Mouse (Mus musculus) liver, embryonic 12.5 days (tissue): Measurements from ENCODE around the gene Socs1. TPM values are rescaled to one million over a fixed set of nuclear protein-coding genes. Genes with fewer than 3 reads are reported as not detected.
A peak's percentile ranks its signal among the peaks of the same experiment; 100 is the strongest.

ENCODE experiments used
- ATAC-seq: fragments of 200-750 bp; cut with Nextera tagmentation; 2 replicates; pipeline ENCODE4 v1.8.0; 2017; ENCODE audit warnings: moderate number of reproducible peaks, mild to moderate bottlenecking, moderate library complexity
- H3K27ac ChIP-seq: fragments of 300-500 bp; sonication (generic); 2 replicates; pipeline ENCODE4 v1.5.1; 2016; ENCODE audit warnings: mild to moderate bottlenecking
- H3K27me3 ChIP-seq: fragments of 300-500 bp; sonication (generic); replicated peaks from 2 replicates; pipeline ENCODE4 v1.6.1; 2016; ENCODE audit warnings: mild to moderate bottlenecking, moderate library complexity
- H3K36me3 ChIP-seq: fragments of 300-500 bp; sonication (generic); 2 replicates; pipeline ENCODE4 v1.6.1; 2016; ENCODE audit warnings: mild to moderate bottlenecking, moderate library complexity
- H3K4me1 ChIP-seq: fragments of 300-500 bp; sonication (generic); 2 replicates; pipeline ENCODE4 v1.6.1; 2016
- H3K4me2 ChIP-seq: fragments of 300-500 bp; sonication (generic); 2 replicates; pipeline ENCODE4 v1.6.1; 2016; ENCODE audit warnings: mild to moderate bottlenecking, moderate library complexity
- H3K4me3 ChIP-seq: fragments of 300-500 bp; sonication (generic); 2 replicates; pipeline ENCODE4 v1.5.1; 2016; ENCODE audit warnings: mild to moderate bottlenecking, moderate library complexity
- H3K9ac ChIP-seq: fragments of 300-500 bp; sonication (generic); 2 replicates; pipeline ENCODE4 v1.6.1; 2016; ENCODE audit warnings: mild to moderate bottlenecking, moderate library complexity
- H3K9me3 ChIP-seq: fragments of 300-500 bp; sonication (generic); replicated peaks from 2 replicates; pipeline ENCODE4 v1.6.1; 2016; ENCODE audit warnings: mild to moderate bottlenecking, moderate library complexity
- WGBS: fragments of 180-500 bp; shearing (Covaris S2); methylation state at CpG from one replicate; pipeline ENCODE4 v1.1.7; 2016; ENCODE audit not compliant: insufficient replicate concordance; 5-methylcytosine and 5-hydroxymethylcytosine counted together
- polyA plus RNA-seq: library from polyadenylated mRNA; unstranded; fragments of >200 nt; fragmentation: Nextera tagmentation; extraction: Ambion mirVana; gene quantifications from 2 replicates; pipeline ENCODE4 v1.2.1, GENCODE M21; 2016

Gene Socs1
- polyA plus RNA-seq, 1 experiment from 2014 or later, result 1.8 TPM

- Histone ChIP-seq H3K36me3 (no peaks in the 10 kb centered on the region), H3K9ac (no peak overlapping the region), H3K27ac (no peak overlapping the region), H3K27me3 (peaks cover 24% of the 10 kb centered on the region), H3K4me2 (no peak overlapping the region), H3K9me3 (no peaks in the 10 kb centered on the region), H3K4me1 (peaks cover 50% of the 10 kb centered on the region), H3K4me3 (no peak overlapping the region)
- WGBS, result 42% methylated on average over 19 of the region's 19 CpGs
- peak; percentile 60 for ATAC-seq
Measured at GRCm38 (mm10) chr16:10771769-10772510, 13.4 kb downstream of the Socs1 start.

- no peak overlapping the region for H3K27ac ChIP-seq
Measured at GRCm38 (mm10) chr16:10770531-10771325, 14.6 kb downstream of the Socs1 start.

GRCm38 (mm10) chr16:10769661-10770060 lies 15.7 kb downstream of the Socs1 start:
- no peak overlapping the region for H3K4me3 ChIP-seq
- peaks cover 46% of the 10 kb centered on the region for H3K4me1 ChIP-seq
- H3K27me3 ChIP-seq, result peaks cover 19% of the 10 kb centered on the region
- WGBS, result 25% methylated on average over 2 of the region's 2 CpGs
- no peaks in the 10 kb centered on the region for H3K9me3 ChIP-seq
- H3K36me3 ChIP-seq, result no peaks in the 10 kb centered on the region
- H3K4me2 ChIP-seq, result no peak overlapping the region
- no peak for ATAC-seq
- H3K9ac ChIP-seq, result no peak overlapping the region
- H3K27ac ChIP-seq, result no peak overlapping the region

More at GRCm38 (mm10) chr16:10770531-10771325, 14.6 kb downstream of the Socs1 start:
- ATAC-seq, result no peak
- no peak overlapping the region for H3K9ac ChIP-seq
- H3K9me3 ChIP-seq, result no peaks in the 10 kb centered on the region
- peaks cover 19% of the 10 kb centered on the region for H3K27me3 ChIP-seq
- no peak overlapping the region for H3K4me2 ChIP-seq
- peaks cover 50% of the 10 kb centered on the region for H3K4me1 ChIP-seq
- no peaks in the 10 kb centered on the region for H3K36me3 ChIP-seq
- 33% methylated on average over 4 of the region's 4 CpGs for WGBS
- no peak overlapping the region for H3K4me3 ChIP-seq

- H3K27me3 ChIP-seq, result peaks cover 21% of the 10 kb centered on the region
- no peak for ATAC-seq
- H3K4me2 ChIP-seq, result no peak overlapping the region
- H3K9me3 ChIP-seq, result no peaks in the 10 kb centered on the region
- H3K27ac ChIP-seq, result no peak overlapping the region
- no peak overlapping the region for H3K4me3 ChIP-seq
- 23% methylated on average over 9 of the region's 9 CpGs for WGBS
- no peak overlapping the region for H3K9ac ChIP-seq
- H3K4me1 ChIP-seq, result peaks cover 43% of the 10 kb centered on the region
- no peaks in the 10 kb centered on the region for H3K36me3 ChIP-seq
Measured at GRCm38 (mm10) chr16:10768821-10769220, 16.5 kb downstream of the Socs1 start.

GRCm38 (mm10) chr16:10767158-10767557 lies 18.2 kb downstream of the Socs1 start:
- H3K9me3 ChIP-seq, result no peaks in the 10 kb centered on the region
- WGBS, result 30% methylated on average over 4 of the region's 4 CpGs
- H3K4me1 ChIP-seq, result peaks cover 36% of the 10 kb centered on the region
- H3K27ac ChIP-seq, result no peak overlapping the region
- peaks cover 32% of the 10 kb centered on the region for H3K27me3 ChIP-seq
- H3K9ac ChIP-seq, result no peak overlapping the region
- ATAC-seq, result no peak
- H3K36me3 ChIP-seq, result no peaks in the 10 kb centered on the region
- H3K4me2 ChIP-seq, result no peak overlapping the region
- no peak overlapping the region for H3K4me3 ChIP-seq

- no peak for ATAC-seq
- 28% methylated on average over 2 of the region's 2 CpGs for WGBS
- H3K4me1 ChIP-seq, result peaks cover 17% of the 10 kb centered on the region
Measured at GRCm38 (mm10) chr16:10764323-10764722, 21.0 kb downstream of the Socs1 start.

GRCm38 (mm10) chr16:10763540-10764264 lies 21.6 kb downstream of the Socs1 start:
- WGBS, result 37% methylated on average over 6 of the region's 6 CpGs
- Histone ChIP-seq H3K9ac (no peak overlapping the region), H3K36me3 (no peaks in the 10 kb centered on the region), H3K27me3 (peaks cover 28% of the 10 kb centered on the region), H3K27ac (no peak overlapping the region), H3K4me3 (no peak overlapping the region), H3K4me2 (no peak overlapping the region), H3K9me3 (no peaks in the 10 kb centered on the region), H3K4me1 (peaks cover 11% of the 10 kb centered on the region)
- ATAC-seq, result no peak

More at GRCm38 (mm10) chr16:10764323-10764722, 21.0 kb downstream of the Socs1 start:
- Histone ChIP-seq H3K9me3 (no peaks in the 10 kb centered on the region), H3K27ac (no peak overlapping the region), H3K9ac (no peak overlapping the region), H3K4me3 (no peak overlapping the region), H3K4me2 (no peak overlapping the region), H3K36me3 (no peaks in the 10 kb centered on the region), H3K27me3 (peaks cover 34% of the 10 kb centered on the region)

- Histone ChIP-seq H3K4me2 (no peak overlapping the region), H3K27ac (no peak overlapping the region), H3K27me3 (peaks cover 19% of the 10 kb centered on the region), H3K4me3 (no peak overlapping the region), H3K36me3 (no peaks in the 10 kb centered on the region), H3K4me1 (peaks cover 7% of the 10 kb centered on the region; the same call in 1 of the 2 replicates), H3K9ac (no peak overlapping the region), H3K9me3 (no peaks in the 10 kb centered on the region)
- 49% methylated on average over 5 of the region's 5 CpGs for WGBS
- no peak for ATAC-seq
Measured at GRCm38 (mm10) chr16:10762569-10763180, 22.7 kb downstream of the Socs1 start.

GRCm38 (mm10) chr16:10761182-10761581 lies 24.2 kb downstream of the Socs1 start:
- H3K27ac ChIP-seq, result no peak overlapping the region
- no peak for ATAC-seq

GRCm38 (mm10) chr16:10756168-10756567 lies 29.2 kb downstream of the Socs1 start:
- Histone ChIP-seq H3K27me3 (peaks cover 14% of the 10 kb centered on the region), H3K27ac (no peak overlapping the region), H3K4me2 (no peak overlapping the region), H3K36me3 (no peaks in the 10 kb centered on the region), H3K4me3 (no peak overlapping the region), H3K4me1 (peaks cover 4% of the 10 kb centered on the region; the same call in 1 of the 2 replicates), H3K9ac (no peak overlapping the region), H3K9me3 (no peaks in the 10 kb centered on the region)
- ATAC-seq, result no peak
- WGBS, result 51% methylated on average over 6 of the region's 6 CpGs

More at GRCm38 (mm10) chr16:10761182-10761581, 24.2 kb downstream of the Socs1 start:
- H3K4me1 ChIP-seq, result peaks cover 7% of the 10 kb centered on the region; the same call in 1 of the 2 replicates
- H3K36me3 ChIP-seq, result no peaks in the 10 kb centered on the region
- no peak overlapping the region for H3K4me2 ChIP-seq
- no peaks in the 10 kb centered on the region for H3K9me3 ChIP-seq
- no peak overlapping the region for H3K9ac ChIP-seq
- no peak overlapping the region for H3K4me3 ChIP-seq
- H3K27me3 ChIP-seq, result peaks cover 19% of the 10 kb centered on the region
- WGBS, result 43% methylated on average over 8 of the region's 8 CpGs

GRCm38 (mm10) chr16:10754521-10755296 lies 30.6 kb downstream of the Socs1 start:
- peaks cover 13% of the 10 kb centered on the region; the same call in 1 of the 2 replicates for H3K27me3 ChIP-seq
- H3K4me3 ChIP-seq, result no peak overlapping the region
- H3K36me3 ChIP-seq, result no peaks in the 10 kb centered on the region
- H3K4me2 ChIP-seq, result no peak overlapping the region
- peak; percentile 22; the same call in 1 of the 2 replicates for ATAC-seq
- no peaks in the 10 kb centered on the region for H3K4me1 ChIP-seq
- H3K9me3 ChIP-seq, result no peaks in the 10 kb centered on the region
- H3K27ac ChIP-seq, result no peak overlapping the region
- WGBS, result 72% methylated on average over 3 of the region's 3 CpGs
- H3K9ac ChIP-seq, result no peak overlapping the region
